Mouse (Mus musculus): Measurements from ENCODE around the gene Bdh2. TPM values are rescaled to one million over a fixed set of nuclear protein-coding genes. Genes with fewer than 3 reads are reported as not detected.

Gene Bdh2
- polyA plus RNA-seq, 1 experiment, result 0.40 TPM

DNA sequence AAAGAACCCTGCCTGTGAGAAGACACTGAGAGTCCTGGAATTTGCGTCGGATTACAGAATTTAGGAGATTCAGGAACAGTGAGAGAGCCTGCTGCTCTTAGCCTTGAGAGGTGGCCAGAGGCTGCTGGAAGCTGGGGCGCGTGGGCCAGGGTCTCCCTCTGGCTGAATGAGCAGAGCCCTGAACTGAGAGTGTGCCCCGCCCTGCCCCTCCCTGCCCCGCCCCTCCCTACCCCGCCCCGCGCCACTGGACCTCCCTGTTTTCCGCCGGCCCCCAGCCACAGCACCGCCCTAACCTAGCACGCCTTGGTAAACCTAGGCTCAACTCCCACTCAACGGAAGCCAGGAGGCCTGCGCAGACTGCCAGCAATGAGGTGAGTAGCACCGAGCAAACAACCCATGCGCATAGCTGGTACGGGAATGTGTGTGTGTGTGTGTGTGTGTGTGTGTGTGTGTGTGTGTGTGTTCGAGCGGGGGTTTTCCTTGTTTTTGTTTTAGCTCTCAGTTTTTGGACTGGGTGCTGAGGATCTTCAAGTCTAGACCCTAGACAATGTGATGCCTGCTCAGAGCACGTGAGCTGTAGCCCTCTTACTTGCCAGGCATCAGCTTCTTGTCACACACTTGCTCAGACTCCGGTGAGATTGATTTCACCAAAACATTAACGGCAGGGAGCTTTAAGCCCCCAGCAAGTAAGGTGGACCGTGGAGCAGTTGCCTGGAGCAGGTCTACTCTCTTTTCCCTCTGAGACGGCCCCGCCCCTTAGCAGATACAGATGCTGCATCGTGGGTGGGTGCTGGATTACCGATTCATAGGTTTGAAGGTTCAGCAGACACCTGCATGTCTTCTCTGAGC, 26.6 kb downstream of the Bdh2 start, which contains the start of gene Slc9b2:
Gene Slc9b2 (plus strand): TSS at position 290 of the 849 bp plus-strand sequence.
- Histone ChIP-seq H3K4me3 (ENCODE audit: control insufficient read depth, insufficient read depth, low read length) (0 out of 2 replicates have a peak within 1 kb of the TSS, but pooled peaks have one; percentile 6), H3K36me3 (ENCODE audit: control insufficient read depth, insufficient read depth, low read length) (no peaks in the 10 kb centered on the region), H3K4me1 (replicated peaks; ENCODE audit: control insufficient read depth, insufficient read depth, low read length) (peaks cover 8% of the 10 kb centered on the region), H3K27me3 (ENCODE audit: control insufficient read depth, insufficient read depth, low read length) (no peaks in the 10 kb centered on the region), H3K27ac (ENCODE audit: control insufficient read depth, insufficient read depth, low read length) (no peak within 1 kb of the TSS)
- 13% methylated on average over 28 of the region's 28 CpGs for WGBS
- peak; percentile 48 for DNase-seq
- TF ChIP-seq CTCF (IDR thresholded peaks at IDR 0.05; ENCODE audit: borderline replicate concordance, control insufficient read depth, extremely low read depth, insufficient read depth, low read length, poor library complexity) (no peak), POLR2A (IDR thresholded peaks at IDR 0.05; ENCODE audit: control insufficient read depth, extremely low read depth, insufficient read depth, low read length, poor library complexity) (no peak)

DNA sequence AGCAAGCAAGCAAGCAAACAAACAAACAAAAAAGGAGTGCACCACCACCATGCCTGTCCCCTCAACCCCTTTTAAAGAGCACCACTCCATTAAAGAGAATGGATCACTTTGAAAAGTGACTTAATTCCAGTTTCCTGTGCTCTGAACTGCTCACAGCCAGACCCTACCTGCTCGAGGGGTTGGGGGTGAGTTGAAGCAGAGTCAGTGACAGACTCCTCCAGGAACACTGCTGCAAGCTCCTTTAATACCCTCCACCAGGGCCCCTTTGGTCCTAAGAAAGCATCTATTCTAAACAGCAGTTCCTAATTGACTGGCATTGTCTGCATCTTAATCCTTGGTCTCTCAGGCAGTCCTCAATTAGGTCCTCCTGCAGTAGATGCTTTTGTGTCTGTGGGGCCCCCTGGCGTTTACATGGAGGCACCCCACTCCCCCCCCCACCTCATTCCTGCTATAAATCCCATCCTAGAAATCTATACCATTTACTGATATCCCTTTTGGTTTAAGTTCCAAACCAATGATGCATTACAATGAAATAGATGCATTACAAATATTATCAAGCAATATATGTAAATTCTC, 32.0 kb downstream of the Bdh2 start:
- no peak for DNase-seq
- WGBS, result 58% methylated on average over 2 of the region's 2 CpGs
- H3K4me3 ChIP-seq (ENCODE audit: control insufficient read depth, insufficient read depth, low read length), result no peak overlapping the region
- H3K36me3 ChIP-seq (ENCODE audit: control insufficient read depth, insufficient read depth, low read length), result no peaks in the 10 kb centered on the region
- TF ChIP-seq CTCF (IDR thresholded peaks at IDR 0.05; ENCODE audit: borderline replicate concordance, control insufficient read depth, extremely low read depth, insufficient read depth, low read length, poor library complexity) (no peak), POLR2A (IDR thresholded peaks at IDR 0.05; ENCODE audit: control insufficient read depth, extremely low read depth, insufficient read depth, low read length, poor library complexity) (no peak)
- H3K27me3 ChIP-seq (ENCODE audit: control insufficient read depth, insufficient read depth, low read length), result no peaks in the 10 kb centered on the region
- no peak overlapping the region for H3K27ac ChIP-seq (ENCODE audit: control insufficient read depth, insufficient read depth, low read length)
- H3K4me1 ChIP-seq (replicated peaks; ENCODE audit: control insufficient read depth, insufficient read depth, low read length), result peaks cover under 1% of the 10 kb centered on the region

DNA sequence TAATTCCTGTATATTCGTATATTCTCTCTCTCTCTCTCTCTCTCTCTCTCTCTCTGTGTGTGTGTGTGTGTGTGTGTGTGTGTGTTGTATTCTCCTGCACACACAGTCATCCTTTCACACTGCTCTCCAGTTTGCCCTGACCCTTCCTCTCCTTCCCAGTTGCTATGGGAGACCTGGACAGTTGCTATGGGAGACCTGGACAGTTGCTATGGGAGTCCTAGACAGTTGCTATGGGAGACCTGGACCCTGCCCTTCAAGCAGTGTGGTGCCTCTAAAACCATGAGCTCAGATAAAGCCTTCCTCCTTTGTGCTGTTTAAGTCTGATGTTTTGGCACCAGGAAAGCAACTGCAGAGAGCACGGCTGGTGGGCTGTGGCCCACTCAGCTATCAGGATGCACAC, 32.7 kb downstream of the Bdh2 start:
- Histone ChIP-seq H3K4me1 (replicated peaks; ENCODE audit: control insufficient read depth, insufficient read depth, low read length) (no peaks in the 10 kb centered on the region), H3K36me3 (ENCODE audit: control insufficient read depth, insufficient read depth, low read length) (no peaks in the 10 kb centered on the region), H3K27me3 (ENCODE audit: control insufficient read depth, insufficient read depth, low read length) (no peaks in the 10 kb centered on the region), H3K27ac (ENCODE audit: control insufficient read depth, insufficient read depth, low read length) (no peak overlapping the region), H3K4me3 (ENCODE audit: control insufficient read depth, insufficient read depth, low read length) (no peak overlapping the region)
- TF ChIP-seq CTCF (IDR thresholded peaks at IDR 0.05; ENCODE audit: borderline replicate concordance, control insufficient read depth, extremely low read depth, insufficient read depth, low read length, poor library complexity), result no peak
- no peak for TF ChIP-seq POLR2A (IDR thresholded peaks at IDR 0.05; ENCODE audit: control insufficient read depth, extremely low read depth, insufficient read depth, low read length, poor library complexity)
- no peak for DNase-seq
- WGBS, result 95% methylated on average over 2 of the region's 2 CpGs

DNA sequence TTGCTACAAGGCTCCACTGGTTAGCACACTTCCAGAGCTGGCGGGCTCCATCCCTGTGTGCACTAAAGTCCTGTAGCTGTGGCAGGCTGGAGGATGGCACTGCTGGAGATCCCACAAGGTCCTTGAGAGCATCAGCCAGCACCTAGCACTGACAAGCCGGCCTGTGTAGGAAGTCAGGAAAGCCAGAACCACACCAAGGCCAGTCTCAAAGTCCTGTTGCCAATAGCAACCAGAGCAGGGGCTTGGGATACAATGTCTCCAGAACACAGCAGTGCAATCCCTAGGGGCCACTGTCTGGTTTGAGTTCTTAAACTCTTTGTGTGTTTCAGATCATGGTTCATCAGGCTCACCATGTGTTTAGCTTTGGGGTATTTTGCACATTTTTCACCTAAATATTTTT, 33.8 kb downstream of the Bdh2 start:
- Histone ChIP-seq H3K36me3 (ENCODE audit: control insufficient read depth, insufficient read depth, low read length) (no peaks in the 10 kb centered on the region), H3K4me3 (ENCODE audit: control insufficient read depth, insufficient read depth, low read length) (no peak overlapping the region), H3K27ac (ENCODE audit: control insufficient read depth, insufficient read depth, low read length) (no peak overlapping the region), H3K27me3 (ENCODE audit: control insufficient read depth, insufficient read depth, low read length) (no peaks in the 10 kb centered on the region), H3K4me1 (replicated peaks; ENCODE audit: control insufficient read depth, insufficient read depth, low read length) (no peaks in the 10 kb centered on the region)
- no peak for DNase-seq
- TF ChIP-seq CTCF (IDR thresholded peaks at IDR 0.05; ENCODE audit: borderline replicate concordance, control insufficient read depth, extremely low read depth, insufficient read depth, low read length, poor library complexity) (no peak), POLR2A (IDR thresholded peaks at IDR 0.05; ENCODE audit: control insufficient read depth, extremely low read depth, insufficient read depth, low read length, poor library complexity) (no peak)
- WGBS, result 73% methylated on average over 2 of the region's 2 CpGs

DNA sequence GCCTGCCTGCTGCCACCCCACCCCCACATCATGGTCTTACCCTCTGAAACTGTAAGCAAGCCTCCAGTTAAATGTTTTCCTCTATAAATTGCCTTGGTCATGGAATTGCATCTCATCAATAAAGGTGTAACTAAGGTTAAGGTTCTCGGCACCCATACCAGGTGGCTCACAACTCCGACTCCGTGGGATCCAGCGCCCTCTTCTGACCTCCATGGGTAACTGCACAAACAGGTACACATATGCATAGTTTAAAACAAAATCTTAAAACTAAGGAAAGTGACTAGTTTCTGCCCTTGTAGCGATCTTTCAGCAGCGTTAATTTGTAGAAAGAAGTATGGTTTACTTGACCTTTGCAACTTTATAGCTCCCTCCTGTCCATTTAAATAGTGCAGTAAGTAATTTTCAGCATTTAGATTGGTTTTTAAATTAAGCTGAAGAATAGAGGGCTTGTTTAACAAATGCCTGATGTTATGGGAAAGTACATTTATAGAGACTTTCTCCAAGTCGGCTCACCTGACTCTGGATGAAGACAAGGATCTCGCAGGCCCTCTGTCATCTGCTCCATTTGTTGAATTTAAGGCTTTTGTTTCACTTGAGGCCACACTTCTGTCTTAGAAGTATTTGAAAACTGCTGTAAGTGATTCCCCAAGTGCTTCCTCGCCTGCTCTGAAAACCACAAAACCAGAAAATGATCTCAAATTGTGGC, 34.9 kb downstream of the Bdh2 start:
- no peak overlapping the region for H3K4me3 ChIP-seq (ENCODE audit: control insufficient read depth, insufficient read depth, low read length)
- H3K4me1 ChIP-seq (replicated peaks; ENCODE audit: control insufficient read depth, insufficient read depth, low read length), result no peaks in the 10 kb centered on the region
- no peaks in the 10 kb centered on the region for H3K27me3 ChIP-seq (ENCODE audit: control insufficient read depth, insufficient read depth, low read length)
- WGBS, result 90% methylated on average over 9 of the region's 9 CpGs
- TF ChIP-seq CTCF (IDR thresholded peaks at IDR 0.05; ENCODE audit: borderline replicate concordance, control insufficient read depth, extremely low read depth, insufficient read depth, low read length, poor library complexity) (no peak), POLR2A (IDR thresholded peaks at IDR 0.05; ENCODE audit: control insufficient read depth, extremely low read depth, insufficient read depth, low read length, poor library complexity) (no peak)
- no peak overlapping the region for H3K27ac ChIP-seq (ENCODE audit: control insufficient read depth, insufficient read depth, low read length)
- DNase-seq, result no peak
- no peaks in the 10 kb centered on the region for H3K36me3 ChIP-seq (ENCODE audit: control insufficient read depth, insufficient read depth, low read length)

DNA sequence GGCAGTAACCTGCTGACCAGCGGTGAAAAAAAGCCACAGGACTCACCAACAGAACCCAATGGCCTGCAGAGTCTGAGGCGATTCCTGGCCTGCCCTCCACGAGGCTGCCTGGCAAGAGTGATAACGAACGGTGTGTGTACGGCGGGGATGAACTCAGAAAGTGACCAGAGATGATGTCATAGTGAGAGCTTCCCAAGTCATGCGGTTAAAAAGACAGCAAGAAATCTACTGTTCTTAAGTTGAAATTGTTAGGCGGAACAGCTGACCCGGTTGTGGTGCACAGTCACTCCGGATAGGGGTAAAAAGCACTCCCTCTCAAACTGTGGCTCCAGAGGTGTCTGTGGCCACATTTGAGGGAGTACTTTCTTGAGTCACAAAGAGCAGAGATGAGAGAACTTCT, 37.3 kb downstream of the Bdh2 start:
- no peak for DNase-seq
- H3K27me3 ChIP-seq (ENCODE audit: control insufficient read depth, insufficient read depth, low read length), result no peaks in the 10 kb centered on the region
- H3K4me3 ChIP-seq (ENCODE audit: control insufficient read depth, insufficient read depth, low read length), result no peak overlapping the region
- WGBS, result 96% methylated on average over 11 of the region's 11 CpGs
- H3K27ac ChIP-seq (ENCODE audit: control insufficient read depth, insufficient read depth, low read length), result no peak overlapping the region
- H3K36me3 ChIP-seq (ENCODE audit: control insufficient read depth, insufficient read depth, low read length), result no peaks in the 10 kb centered on the region
- TF ChIP-seq CTCF (IDR thresholded peaks at IDR 0.05; ENCODE audit: borderline replicate concordance, control insufficient read depth, extremely low read depth, insufficient read depth, low read length, poor library complexity), result no peak
- TF ChIP-seq POLR2A (IDR thresholded peaks at IDR 0.05; ENCODE audit: control insufficient read depth, extremely low read depth, insufficient read depth, low read length, poor library complexity), result no peak
- no peaks in the 10 kb centered on the region for H3K4me1 ChIP-seq (replicated peaks; ENCODE audit: control insufficient read depth, insufficient read depth, low read length)
